Mouse (Mus musculus): ENCODE measurements around the gene Mansc1. TPM values are rescaled to one million over a fixed set of nuclear protein-coding genes. Genes with fewer than 3 reads are reported as not detected.

Mansc1 gene
- polyA plus RNA-seq, 1 experiment from 2014 or later, result 1.2 TPM

- no peaks in the 10 kb centered on the region for H3K36me3 ChIP-seq (ENCODE audit: inconsistent target)
- 90% methylated on average over 6 of the region's 6 CpGs for WGBS (ENCODE audit: missing documents)
- H3K27ac ChIP-seq, result no peak overlapping the region
- no peaks in the 10 kb centered on the region for H3K79me2 ChIP-seq (ENCODE audit: inconsistent target)
- no peak overlapping the region for H3K4me3 ChIP-seq (ENCODE audit: inconsistent target)
Measured at GRCm38 (mm10) chr6:134620846-134621551, 11.3 kb downstream of the Mansc1 start.

- 90% methylated on average over 3 of the region's 3 CpGs for WGBS (ENCODE audit: missing documents)
- Histone ChIP-seq H3K79me2 (ENCODE audit: inconsistent target) (no peaks in the 10 kb centered on the region), H3K36me3 (ENCODE audit: inconsistent target) (no peaks in the 10 kb centered on the region)
Measured at GRCm38 (mm10) chr6:134620129-134620528, 12.2 kb downstream of the Mansc1 start.

GRCm38 (mm10) chr6:134617589-134617988 is 14.7 kb downstream of the Mansc1 start:
- H3K4me3 ChIP-seq (ENCODE audit: inconsistent target), result no peak overlapping the region
- no peaks in the 10 kb centered on the region for H3K79me2 ChIP-seq (ENCODE audit: inconsistent target)
- no peak overlapping the region for H3K27ac ChIP-seq
- H3K36me3 ChIP-seq (ENCODE audit: inconsistent target), result no peaks in the 10 kb centered on the region
- WGBS (ENCODE audit: missing documents), result 65% methylated on average over 3 of the region's 3 CpGs

More at GRCm38 (mm10) chr6:134620129-134620528, 12.2 kb downstream of the Mansc1 start:
- Histone ChIP-seq H3K4me3 (ENCODE audit: inconsistent target) (no peak overlapping the region), H3K27ac (no peak overlapping the region)

GRCm38 (mm10) chr6:134614723-134615648 is 17.3 kb downstream of the Mansc1 start:
- H3K36me3 ChIP-seq (ENCODE audit: inconsistent target), result no peaks in the 10 kb centered on the region
- H3K79me2 ChIP-seq (ENCODE audit: inconsistent target), result no peaks in the 10 kb centered on the region
- H3K27ac ChIP-seq, result no peak overlapping the region
- 19% methylated on average over 14 of the region's 16 CpGs for WGBS (ENCODE audit: missing documents)
- peak overlapping the region; percentile 3; the same call in 1 of the 2 replicates for H3K4me3 ChIP-seq (ENCODE audit: inconsistent target)

- Histone ChIP-seq H3K4me3 (ENCODE audit: inconsistent target) (no peak overlapping the region), H3K27ac (no peak overlapping the region), H3K79me2 (ENCODE audit: inconsistent target) (no peaks in the 10 kb centered on the region), H3K36me3 (ENCODE audit: inconsistent target) (no peaks in the 10 kb centered on the region)
- 86% methylated on average over 4 of the region's 4 CpGs for WGBS (ENCODE audit: missing documents)
Measured at GRCm38 (mm10) chr6:134614322-134614721, 18.0 kb downstream of the Mansc1 start.

GRCm38 (mm10) chr6:134611896-134612295 is 20.4 kb downstream of the Mansc1 start:
- WGBS (ENCODE audit: missing documents), result 89% methylated on average over 13 of the region's 13 CpGs
- Histone ChIP-seq H3K4me3 (ENCODE audit: inconsistent target) (no peak overlapping the region), H3K36me3 (ENCODE audit: inconsistent target) (no peaks in the 10 kb centered on the region), H3K27ac (no peak overlapping the region), H3K79me2 (ENCODE audit: inconsistent target) (no peaks in the 10 kb centered on the region)

- WGBS (ENCODE audit: missing documents), result 95% methylated on average over 9 of the region's 9 CpGs
- H3K27ac ChIP-seq, result no peak overlapping the region
- no peaks in the 10 kb centered on the region for H3K36me3 ChIP-seq (ENCODE audit: inconsistent target)
- H3K79me2 ChIP-seq (ENCODE audit: inconsistent target), result no peaks in the 10 kb centered on the region
- no peak overlapping the region for H3K4me3 ChIP-seq (ENCODE audit: inconsistent target)
Measured at GRCm38 (mm10) chr6:134610380-134610779, 21.9 kb downstream of the Mansc1 start.

- Histone ChIP-seq H3K27ac (no peak overlapping the region), H3K79me2 (ENCODE audit: inconsistent target) (no peaks in the 10 kb centered on the region), H3K36me3 (ENCODE audit: inconsistent target) (no peaks in the 10 kb centered on the region), H3K4me3 (ENCODE audit: inconsistent target) (no peak overlapping the region)
- WGBS (ENCODE audit: missing documents), result 72% methylated on average over 9 of the region's 9 CpGs
Measured at GRCm38 (mm10) chr6:134606949-134607746, 25.1 kb downstream of the Mansc1 start.

GRCm38 (mm10) chr6:134606540-134606939 is 25.7 kb downstream of the Mansc1 start:
- Histone ChIP-seq H3K79me2 (ENCODE audit: inconsistent target) (no peaks in the 10 kb centered on the region), H3K36me3 (ENCODE audit: inconsistent target) (no peaks in the 10 kb centered on the region), H3K4me3 (ENCODE audit: inconsistent target) (no peak overlapping the region), H3K27ac (no peak overlapping the region)
- WGBS (ENCODE audit: missing documents), result 64% methylated on average over 6 of the region's 6 CpGs

- Histone ChIP-seq H3K36me3 (ENCODE audit: inconsistent target) (no peaks in the 10 kb centered on the region), H3K4me3 (ENCODE audit: inconsistent target) (no peak overlapping the region), H3K79me2 (ENCODE audit: inconsistent target) (no peaks in the 10 kb centered on the region), H3K27ac (no peak overlapping the region)
- 87% methylated on average over 3 of the region's 3 CpGs for WGBS (ENCODE audit: missing documents)
Measured at GRCm38 (mm10) chr6:134605196-134605595, 27.1 kb downstream of the Mansc1 start.

- WGBS (ENCODE audit: missing documents), result 82% methylated on average over 9 of the region's 10 CpGs
Measured at GRCm38 (mm10) chr6:134602371-134603003, 29.8 kb downstream of the Mansc1 start.

GRCm38 (mm10) chr6:134601766-134602165 is 30.5 kb downstream of the Mansc1 start:
- Histone ChIP-seq H3K27ac (no peak overlapping the region), H3K79me2 (ENCODE audit: inconsistent target) (no peaks in the 10 kb centered on the region), H3K4me3 (ENCODE audit: inconsistent target) (no peak overlapping the region), H3K36me3 (ENCODE audit: inconsistent target) (no peaks in the 10 kb centered on the region)
- 77% methylated on average over 3 of the region's 3 CpGs for WGBS (ENCODE audit: missing documents)

More at GRCm38 (mm10) chr6:134602371-134603003, 29.8 kb downstream of the Mansc1 start:
- Histone ChIP-seq H3K27ac (no peak overlapping the region), H3K79me2 (ENCODE audit: inconsistent target) (no peaks in the 10 kb centered on the region), H3K36me3 (ENCODE audit: inconsistent target) (no peaks in the 10 kb centered on the region), H3K4me3 (ENCODE audit: inconsistent target) (no peak overlapping the region)

GRCm38 (mm10) chr6:134601130-134601529 is 31.2 kb downstream of the Mansc1 start:
- H3K27ac ChIP-seq, result no peak overlapping the region
- H3K4me3 ChIP-seq (ENCODE audit: inconsistent target), result no peak overlapping the region
- WGBS (ENCODE audit: missing documents), result 83% methylated on average over 7 of the region's 7 CpGs

GRCm38 (mm10) chr6:134599239-134599638 is 33.0 kb downstream of the Mansc1 start:
- Histone ChIP-seq H3K27ac (no peak overlapping the region), H3K36me3 (ENCODE audit: inconsistent target) (no peaks in the 10 kb centered on the region), H3K4me3 (ENCODE audit: inconsistent target) (no peak overlapping the region), H3K79me2 (ENCODE audit: inconsistent target) (no peaks in the 10 kb centered on the region)
- 100% methylated on average over 1 of the region's 1 CpGs for WGBS (ENCODE audit: missing documents)

More at GRCm38 (mm10) chr6:134601130-134601529, 31.2 kb downstream of the Mansc1 start:
- no peaks in the 10 kb centered on the region for H3K79me2 ChIP-seq (ENCODE audit: inconsistent target)
- no peaks in the 10 kb centered on the region for H3K36me3 ChIP-seq (ENCODE audit: inconsistent target)
